Mouse (Mus musculus): ENCODE measurements at regions not wholly inside any gene's neighbourhood (a gene's known extent, or its start where the extent isn't known, plus 50 kb on each side); places are given as distances from the start of the nearest gene placed in this dataset.

GRCm38 (mm10) chr8:103919324-103919723, 182.1 kb upstream of the Cdh5 start:
- ATAC-seq (ENCODE audit: low read depth): no peak
- H3K9ac ChIP-seq (ENCODE audit: low read depth, low read length): no peak overlapping the region
- H3K4me1 ChIP-seq (ENCODE audit: control insufficient read depth, low read depth, low read length): no peaks in the 10 kb centered on the region
- no peak overlapping the region for H3K27ac ChIP-seq (ENCODE audit: low read length)
- H3K4me3 ChIP-seq (ENCODE audit: low read depth, low read length): no peak overlapping the region
- no peak overlapping the region for H3K4me2 ChIP-seq (ENCODE audit: low read depth, low read length)
- H3K36me3 ChIP-seq (ENCODE audit: control insufficient read depth, insufficient read depth): no peaks in the 10 kb centered on the region
- no peaks in the 10 kb centered on the region for H3K9me3 ChIP-seq (replicated peaks; ENCODE audit: control insufficient read depth, low read length)
- H3K27me3 ChIP-seq (ENCODE audit: control insufficient read depth, insufficient read depth, low read depth, low read length): no peaks in the 10 kb centered on the region
- 58% methylated on average over 3 of the region's 3 CpGs for WGBS (ENCODE audit: insufficient replicate concordance)

GRCm38 (mm10) chr8:103921621-103922020, 179.8 kb upstream of the Cdh5 start:
- WGBS (ENCODE audit: insufficient replicate concordance): 60% methylated on average over 4 of the region's 4 CpGs
- ATAC-seq (ENCODE audit: low read depth): no peak
- no peaks in the 10 kb centered on the region for H3K27me3 ChIP-seq (ENCODE audit: control insufficient read depth, insufficient read depth, low read depth, low read length)
- no peaks in the 10 kb centered on the region for H3K9me3 ChIP-seq (replicated peaks; ENCODE audit: control insufficient read depth, low read length)
- H3K9ac ChIP-seq (ENCODE audit: low read depth, low read length): no peak overlapping the region
- no peak overlapping the region for H3K4me2 ChIP-seq (ENCODE audit: low read depth, low read length)
- H3K27ac ChIP-seq (ENCODE audit: low read length): no peak overlapping the region
- H3K36me3 ChIP-seq (ENCODE audit: control insufficient read depth, insufficient read depth): no peaks in the 10 kb centered on the region
- H3K4me1 ChIP-seq (ENCODE audit: control insufficient read depth, low read depth, low read length): no peaks in the 10 kb centered on the region
- H3K4me3 ChIP-seq (ENCODE audit: low read depth, low read length): no peak overlapping the region

- Histone ChIP-seq H3K9ac (ENCODE audit: low read depth, low read length) (no peak overlapping the region), H3K9me3 (replicated peaks; ENCODE audit: control insufficient read depth, low read length) (no peaks in the 10 kb centered on the region), H3K4me1 (ENCODE audit: control insufficient read depth, low read depth, low read length) (no peaks in the 10 kb centered on the region), H3K27me3 (ENCODE audit: control insufficient read depth, insufficient read depth, low read depth, low read length) (no peaks in the 10 kb centered on the region), H3K36me3 (ENCODE audit: control insufficient read depth, insufficient read depth) (no peaks in the 10 kb centered on the region), H3K4me3 (ENCODE audit: low read depth, low read length) (no peak overlapping the region), H3K27ac (ENCODE audit: low read length) (no peak overlapping the region), H3K4me2 (ENCODE audit: low read depth, low read length) (no peak overlapping the region)
- no peak for ATAC-seq (ENCODE audit: low read depth)
- WGBS (ENCODE audit: insufficient replicate concordance): 54% methylated on average over 2 of the region's 2 CpGs
Measured at GRCm38 (mm10) chr8:103922746-103923145, 178.7 kb upstream of the Cdh5 start.

- Histone ChIP-seq H3K9me3 (replicated peaks; ENCODE audit: control insufficient read depth, low read length) (no peaks in the 10 kb centered on the region), H3K27ac (ENCODE audit: low read length) (no peak overlapping the region), H3K4me1 (ENCODE audit: control insufficient read depth, low read depth, low read length) (no peaks in the 10 kb centered on the region), H3K27me3 (ENCODE audit: control insufficient read depth, insufficient read depth, low read depth, low read length) (no peaks in the 10 kb centered on the region), H3K9ac (ENCODE audit: low read depth, low read length) (no peak overlapping the region), H3K36me3 (ENCODE audit: control insufficient read depth, insufficient read depth) (no peaks in the 10 kb centered on the region), H3K4me3 (ENCODE audit: low read depth, low read length) (no peak overlapping the region), H3K4me2 (ENCODE audit: low read depth, low read length) (no peak overlapping the region)
- WGBS (ENCODE audit: insufficient replicate concordance): 67% methylated on average over 1 of the region's 1 CpGs
- no peak for ATAC-seq (ENCODE audit: low read depth)
Measured at GRCm38 (mm10) chr8:103932681-103933080, 168.7 kb upstream of the Cdh5 start.

GRCm38 (mm10) chr8:103936491-103936890, 164.9 kb upstream of the Cdh5 start:
- 39% methylated on average over 3 of the region's 3 CpGs for WGBS (ENCODE audit: insufficient replicate concordance)
- Histone ChIP-seq H3K27me3 (ENCODE audit: control insufficient read depth, insufficient read depth, low read depth, low read length) (no peaks in the 10 kb centered on the region), H3K4me2 (ENCODE audit: low read depth, low read length) (no peak overlapping the region), H3K4me3 (ENCODE audit: low read depth, low read length) (no peak overlapping the region), H3K4me1 (ENCODE audit: control insufficient read depth, low read depth, low read length) (no peaks in the 10 kb centered on the region), H3K36me3 (ENCODE audit: control insufficient read depth, insufficient read depth) (no peaks in the 10 kb centered on the region), H3K9me3 (replicated peaks; ENCODE audit: control insufficient read depth, low read length) (no peaks in the 10 kb centered on the region), H3K9ac (ENCODE audit: low read depth, low read length) (no peak overlapping the region), H3K27ac (ENCODE audit: low read length) (no peak overlapping the region)
- no peak for ATAC-seq (ENCODE audit: low read depth)

- Histone ChIP-seq H3K9me3 (replicated peaks; ENCODE audit: control insufficient read depth, low read length) (no peaks in the 10 kb centered on the region), H3K4me3 (ENCODE audit: low read depth, low read length) (no peak overlapping the region), H3K9ac (ENCODE audit: low read depth, low read length) (no peak overlapping the region), H3K36me3 (ENCODE audit: control insufficient read depth, insufficient read depth) (no peaks in the 10 kb centered on the region), H3K27ac (ENCODE audit: low read length) (no peak overlapping the region), H3K4me1 (ENCODE audit: control insufficient read depth, low read depth, low read length) (no peaks in the 10 kb centered on the region), H3K27me3 (ENCODE audit: control insufficient read depth, insufficient read depth, low read depth, low read length) (no peaks in the 10 kb centered on the region), H3K4me2 (ENCODE audit: low read depth, low read length) (no peak overlapping the region)
- 35% methylated on average over 11 of the region's 11 CpGs for WGBS (ENCODE audit: insufficient replicate concordance)
- no peak for ATAC-seq (ENCODE audit: low read depth)
Measured at GRCm38 (mm10) chr8:103938283-103939230, 162.9 kb upstream of the Cdh5 start.

GRCm38 (mm10) chr8:103940958-103941532, 160.4 kb upstream of the Cdh5 start:
- Histone ChIP-seq H3K4me3 (ENCODE audit: low read depth, low read length) (no peak overlapping the region), H3K4me1 (ENCODE audit: control insufficient read depth, low read depth, low read length) (no peaks in the 10 kb centered on the region), H3K27ac (ENCODE audit: low read length) (no peak overlapping the region), H3K9me3 (replicated peaks; ENCODE audit: control insufficient read depth, low read length) (no peaks in the 10 kb centered on the region), H3K36me3 (ENCODE audit: control insufficient read depth, insufficient read depth) (no peaks in the 10 kb centered on the region), H3K27me3 (ENCODE audit: control insufficient read depth, insufficient read depth, low read depth, low read length) (no peaks in the 10 kb centered on the region), H3K4me2 (ENCODE audit: low read depth, low read length) (no peak overlapping the region), H3K9ac (ENCODE audit: low read depth, low read length) (no peak overlapping the region)
- ATAC-seq (ENCODE audit: low read depth): no peak
- WGBS (ENCODE audit: insufficient replicate concordance): 61% methylated on average over 6 of the region's 6 CpGs

GRCm38 (mm10) chr8:103948474-103948873, 153.0 kb upstream of the Cdh5 start:
- no peak overlapping the region for H3K9ac ChIP-seq (ENCODE audit: low read depth, low read length)
- H3K4me3 ChIP-seq (ENCODE audit: low read depth, low read length): no peak overlapping the region
- H3K27ac ChIP-seq (ENCODE audit: low read length): no peak overlapping the region
- no peaks in the 10 kb centered on the region for H3K4me1 ChIP-seq (ENCODE audit: control insufficient read depth, low read depth, low read length)
- no peak overlapping the region for H3K4me2 ChIP-seq (ENCODE audit: low read depth, low read length)
- no peaks in the 10 kb centered on the region for H3K27me3 ChIP-seq (ENCODE audit: control insufficient read depth, insufficient read depth, low read depth, low read length)
- no peaks in the 10 kb centered on the region for H3K36me3 ChIP-seq (ENCODE audit: control insufficient read depth, insufficient read depth)
- no peak for ATAC-seq (ENCODE audit: low read depth)
- WGBS (ENCODE audit: insufficient replicate concordance): 73% methylated on average over 5 of the region's 5 CpGs
- no peaks in the 10 kb centered on the region for H3K9me3 ChIP-seq (replicated peaks; ENCODE audit: control insufficient read depth, low read length)

- H3K4me2 ChIP-seq (ENCODE audit: low read depth, low read length): no peak overlapping the region
- H3K9me3 ChIP-seq (replicated peaks; ENCODE audit: control insufficient read depth, low read length): no peaks in the 10 kb centered on the region
- no peak overlapping the region for H3K4me3 ChIP-seq (ENCODE audit: low read depth, low read length)
- no peaks in the 10 kb centered on the region for H3K27me3 ChIP-seq (ENCODE audit: control insufficient read depth, insufficient read depth, low read depth, low read length)
- WGBS (ENCODE audit: insufficient replicate concordance): 58% methylated on average over 4 of the region's 4 CpGs
- no peak overlapping the region for H3K9ac ChIP-seq (ENCODE audit: low read depth, low read length)
- no peak overlapping the region for H3K27ac ChIP-seq (ENCODE audit: low read length)
- ATAC-seq (ENCODE audit: low read depth): no peak
- H3K36me3 ChIP-seq (ENCODE audit: control insufficient read depth, insufficient read depth): no peaks in the 10 kb centered on the region
- no peaks in the 10 kb centered on the region for H3K4me1 ChIP-seq (ENCODE audit: control insufficient read depth, low read depth, low read length)
Measured at GRCm38 (mm10) chr8:103950460-103950859, 151.0 kb upstream of the Cdh5 start.
